Comparison of ENCODE assay signal across 21 mouse cellular contexts in genomic region chr10:69278764-69279606, GRCm38 (mm10).
DNase-seq lines count a peak whose midpoint lies in the region; ATAC-seq and TF ChIP-seq lines count a peak whose summit lies in the region.
"Had no signal": no experiment of that assay in that cellular context is flagged by ENCODE, and none has a peak within 500 bp of the region (broad histone marks: within the 10 kb centered on the region; RNA-seq: fewer than 3 reads in every experiment).

No protein-coding gene starts in this region.

- H3K4me3 ChIP-seq in kidney, adult 2 months (ENCODE audit: insufficient read depth, low read depth, low read length) = no peak overlapping the region
- H3K4me3 ChIP-seq in neural tube, embryonic 13.5 days = no peak overlapping the region
- H3K4me3 ChIP-seq: forebrain, embryonic 10.5 days; heart, embryonic 15.5 days; limb, embryonic 15.5 days; midbrain, embryonic 13.5 days had no signal

- peak overlapping the region; percentile 1; the same call in 1 of the 2 replicates for H3K27ac ChIP-seq in kidney, adult 2 months (ENCODE audit: insufficient read depth, low read depth, low read length)
- H3K27ac ChIP-seq in neural tube, embryonic 13.5 days (replicated peaks) = no peak overlapping the region
- H3K27ac ChIP-seq: forebrain, embryonic 10.5 days; heart, embryonic 15.5 days; limb, embryonic 15.5 days; midbrain, embryonic 13.5 days; stomach, postnatal 0 days had no signal

- WGBS in kidney, adult 2 months = 34% methylated on average over 18 of the region's 18 CpGs
- WGBS in neural tube, embryonic 13.5 days = 54% methylated on average over 18 of the region's 18 CpGs

- H3K27me3 ChIP-seq in kidney, adult 2 months (replicated peaks; ENCODE audit: control insufficient read depth, insufficient read depth, low read length) = no peaks in the 10 kb centered on the region
- H3K27me3 ChIP-seq in neural tube, embryonic 13.5 days = no peaks in the 10 kb centered on the region
- H3K27me3 ChIP-seq: heart, embryonic 15.5 days; limb, embryonic 15.5 days; midbrain, embryonic 13.5 days; Patski had no signal

- no peak for TF ChIP-seq POLR2A in kidney, adult 2 months (IDR thresholded peaks at IDR 0.05; ENCODE audit: low read depth, low read length)

- no peak overlapping the region for H3K9ac ChIP-seq in neural tube, embryonic 13.5 days
- H3K9ac ChIP-seq: heart, embryonic 15.5 days; limb, embryonic 15.5 days; midbrain, embryonic 13.5 days had no signal

- H3K4me1 ChIP-seq in kidney, adult 2 months (ENCODE audit: control insufficient read depth, insufficient read depth, low read length) = peaks cover 9% of the 10 kb centered on the region
- 0 out of 2 replicates have a peak, but pooled peaks cover 7% of the 10 kb centered on the region for H3K4me1 ChIP-seq in neural tube, embryonic 13.5 days (replicated peaks)
- H3K4me1 ChIP-seq: limb, embryonic 15.5 days had no signal

- H3K4me2 ChIP-seq in neural tube, embryonic 13.5 days = no peak overlapping the region
- H3K4me2 ChIP-seq: heart, embryonic 15.5 days; limb, embryonic 15.5 days; midbrain, embryonic 13.5 days had no signal

- H3K9me3 ChIP-seq in neural tube, embryonic 13.5 days = no peaks in the 10 kb centered on the region
- H3K9me3 ChIP-seq: forebrain, embryonic 10.5 days; heart, embryonic 15.5 days; limb, embryonic 15.5 days; midbrain, embryonic 13.5 days had no signal

- DNase-seq in embryo, embryonic 10.5 days (ENCODE audit: low spot score) = peak; percentile 18
- DNase-seq in embryo, embryonic 9.5 days (ENCODE audit: extremely low spot score) = no peak
- peak; percentile 65 for DNase-seq in kidney, adult 2 months
- no peak for DNase-seq in kidney, adult 8-10 months
- peak; percentile 85 for DNase-seq in forelimb bud, embryonic 11.5 days (ENCODE audit: low read depth, low spot score)
- no peak for DNase-seq in left cerebral cortex, adult 18-20 months (ENCODE audit: low spot score in 2 of 2)
- DNase-seq: adrenal gland, adult 8-10 months; cerebellum, adult 9-11 months; gastrocnemius, postnatal 10 days; heart, adult 18-20 months; kidney, postnatal 14 days; right cerebral cortex, adult 18-20 months had no signal

- TF ChIP-seq CTCF in kidney, adult 2 months (conservative IDR thresholded peaks at IDR 0.05; ENCODE audit: insufficient read depth, insufficient read length, low read depth, low read length) = no peak

- peak; percentile 75 for ATAC-seq in neural tube, embryonic 13.5 days (ENCODE audit: low read depth)
- ATAC-seq: CD4-positive, CD25-positive, alpha-beta regulatory T cell, adult 4 months; lung, postnatal 0 days; midbrain, embryonic 13.5 days; Patski had no signal

- peaks cover 2% of the 10 kb centered on the region; the same call in 1 of the 2 replicates for H3K36me3 ChIP-seq in kidney, adult 2 months (ENCODE audit: control insufficient read depth, insufficient read depth, low read length)
- H3K36me3 ChIP-seq in neural tube, embryonic 13.5 days = peaks cover 35% of the 10 kb centered on the region; the same call in 1 of the 2 replicates

Comparison
In these comparisons a context has a peak if more than half of its experiments do, and no peak if none do; other contexts are left out.
1. DNase-seq: peak in embryo, embryonic 10.5 days (single experiment), kidney, adult 2 months (single experiment) and forelimb bud, embryonic 11.5 days (single experiment); none in embryo, embryonic 9.5 days (single experiment), kidney, adult 8-10 months (0 of 2) and left cerebral cortex, adult 18-20 months (0 of 2).